Mouse (Mus musculus): ENCODE results near the gene Gtf3c5.

GRCm38 (mm10) chr2:28537995-28538816 lies 45.3 kb downstream of the Gtf3c5 start:
- no peak for TF ChIP-seq CTCF (IDR thresholded peaks at IDR 0.05; ENCODE audit: extremely low read depth, insufficient read depth, low read length)
- no peak for TF ChIP-seq POLR2A (IDR thresholded peaks at IDR 0.05; ENCODE audit: extremely low read depth, insufficient read depth, low read length)
